Mouse (Mus musculus): ENCODE measurements around the gene Ambra1. TPM values are rescaled to one million over a fixed set of nuclear protein-coding genes. Genes with fewer than 3 reads are reported as not detected.

Gene Ambra1
- polyA plus RNA-seq, 1 experiment = 14.3 TPM

DNA sequence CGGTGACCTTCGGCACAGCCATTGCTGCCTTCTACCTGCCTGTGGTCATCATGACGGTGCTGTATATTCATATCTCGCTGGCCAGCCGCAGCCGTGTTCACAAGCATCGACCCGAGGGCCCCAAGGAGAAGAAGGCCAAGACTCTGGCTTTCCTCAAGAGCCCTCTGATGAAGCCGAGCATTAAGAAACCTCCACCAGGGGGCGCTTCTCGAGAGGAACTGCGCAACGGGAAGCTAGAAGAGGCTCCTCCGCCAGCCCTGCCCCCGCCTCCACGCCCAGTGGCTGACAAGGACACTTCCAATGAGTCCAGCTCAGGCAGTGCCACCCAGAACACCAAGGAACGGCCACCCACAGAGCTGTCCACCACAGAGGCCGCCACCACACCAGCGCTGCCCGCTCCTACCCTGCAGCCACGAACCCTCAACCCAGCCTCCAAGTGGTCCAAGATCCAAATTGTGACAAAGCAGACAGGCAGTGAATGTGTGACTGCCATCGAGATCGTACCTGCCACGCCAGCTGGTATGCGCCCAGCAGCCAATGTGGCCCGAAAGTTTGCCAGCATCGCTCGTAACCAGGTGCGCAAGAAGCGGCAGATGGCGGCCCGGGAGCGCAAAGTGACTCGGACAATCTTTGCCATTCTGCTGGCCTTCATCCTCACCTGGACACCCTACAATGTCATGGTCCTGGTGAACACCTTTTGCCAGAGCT is 198.0 kb downstream of the Ambra1 start:
- no peak overlapping the region for H3K4me3 ChIP-seq (ENCODE audit: insufficient read depth, poor library complexity, severe bottlenecking)
- H3K36me3 ChIP-seq (ENCODE audit: control insufficient read depth, insufficient read depth) = peaks cover 1% of the 10 kb centered on the region

DNA sequence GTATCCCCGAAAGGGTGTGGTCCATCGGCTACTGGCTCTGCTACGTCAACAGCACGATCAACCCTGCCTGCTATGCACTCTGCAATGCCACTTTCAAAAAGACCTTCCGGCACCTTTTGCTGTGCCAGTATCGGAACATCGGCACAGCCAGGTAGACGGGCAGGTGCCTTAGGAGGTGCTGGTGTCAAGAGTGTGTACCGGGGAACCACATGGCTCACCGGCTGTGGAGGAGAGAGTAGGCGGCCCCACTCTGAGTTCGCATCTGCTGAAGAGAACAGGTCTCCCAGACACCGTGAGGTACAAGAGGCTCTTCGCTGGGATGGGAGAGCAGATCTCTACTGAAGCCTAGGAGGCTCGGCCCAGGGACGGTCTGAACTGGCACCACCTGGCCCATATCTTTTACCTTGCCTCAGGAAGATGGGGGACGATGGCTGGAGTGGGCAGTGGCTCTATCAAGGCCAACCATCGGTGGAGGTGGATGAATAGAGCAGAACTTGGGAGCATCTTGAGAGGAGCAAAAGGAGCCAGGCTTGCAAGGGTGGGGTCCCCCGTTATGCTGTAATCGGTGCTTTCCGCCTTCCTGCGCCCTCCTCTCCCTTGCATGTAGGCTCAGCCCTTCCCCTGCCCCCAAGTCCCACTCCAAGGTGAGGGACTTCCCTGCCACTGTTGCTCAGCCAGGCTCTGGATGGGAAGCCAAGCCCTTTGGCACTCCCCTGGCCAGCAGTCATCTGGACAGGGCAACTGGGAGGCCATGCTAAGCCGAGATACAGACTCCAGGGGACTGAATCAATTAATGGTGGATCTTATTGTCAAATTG is 198.8 kb downstream of the Ambra1 start:
- H3K4me3 ChIP-seq (ENCODE audit: insufficient read depth, poor library complexity, severe bottlenecking) = no peak overlapping the region

More for the DNA sequence above, 198.0 kb downstream of the Ambra1 start:
- Histone ChIP-seq H3K79me2 (ENCODE audit: control insufficient read depth, insufficient read depth) (no peaks in the 10 kb centered on the region), H3K27me3 (ENCODE audit: control insufficient read depth, insufficient read depth, insufficient read length) (peaks cover 8% of the 10 kb centered on the region), H3K79me3 (ENCODE audit: low read depth) (no peaks in the 10 kb centered on the region), H3ac (ENCODE audit: control insufficient read depth, insufficient read length, low read depth) (no peak overlapping the region)
- TF ChIP-seq MYOD1 (IDR thresholded peaks at IDR 0.05; ENCODE audit: control insufficient read depth, insufficient read length, low read depth) (no peak), FOSL1 (IDR thresholded peaks at IDR 0.05; ENCODE audit: insufficient read depth, low read length, poor library complexity, severe bottlenecking) (no peak), MAX (IDR thresholded peaks at IDR 0.05) (no peak), MYOG (IDR thresholded peaks at IDR 0.05; ENCODE audit: control insufficient read depth, extremely low read depth, insufficient read length) (no peak), CTCF (IDR thresholded peaks at IDR 0.05; ENCODE audit: control insufficient read depth, insufficient read depth, insufficient read length) (no peak), CEBPB (IDR thresholded peaks at IDR 0.05; ENCODE audit: low read depth) (no peak), USF1 (IDR thresholded peaks at IDR 0.05; ENCODE audit: low read depth) (no peak)

DNA sequence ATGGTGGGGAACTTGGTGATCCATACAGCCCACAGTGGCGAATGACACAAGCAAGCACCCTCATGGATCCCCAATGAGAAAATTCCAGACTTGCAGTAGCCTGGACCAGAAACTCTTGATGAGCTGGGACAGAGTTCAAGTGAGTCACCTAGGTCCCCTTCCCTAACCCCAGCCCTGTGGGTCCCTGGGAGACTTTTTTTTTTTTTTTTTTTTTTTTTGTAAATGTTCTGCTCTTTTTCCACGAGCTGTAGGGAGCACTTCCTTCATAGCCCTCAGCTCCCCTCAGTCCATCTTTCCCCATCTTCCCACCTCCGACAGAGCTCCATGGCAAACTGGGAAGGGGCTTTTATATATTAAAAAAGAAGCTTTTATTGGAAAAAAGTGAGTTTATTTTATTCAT is 199.5 kb downstream of the Ambra1 start:
- Histone ChIP-seq H3K79me2 (ENCODE audit: control insufficient read depth, insufficient read depth) (no peaks in the 10 kb centered on the region), H3K4me3 (ENCODE audit: insufficient read depth, poor library complexity, severe bottlenecking) (no peak overlapping the region), H3ac (ENCODE audit: control insufficient read depth, insufficient read length, low read depth) (no peak overlapping the region), H3K27me3 (ENCODE audit: control insufficient read depth, insufficient read depth, insufficient read length) (no peaks in the 10 kb centered on the region), H3K36me3 (ENCODE audit: control insufficient read depth, insufficient read depth) (peaks cover 14% of the 10 kb centered on the region), H3K79me3 (ENCODE audit: low read depth) (no peaks in the 10 kb centered on the region)
- TF ChIP-seq MYOD1 (IDR thresholded peaks at IDR 0.05; ENCODE audit: control insufficient read depth, insufficient read length, low read depth) (no peak), CTCF (IDR thresholded peaks at IDR 0.05; ENCODE audit: control insufficient read depth, insufficient read depth, insufficient read length) (no peak), FOSL1 (IDR thresholded peaks at IDR 0.05; ENCODE audit: insufficient read depth, low read length, poor library complexity, severe bottlenecking) (no peak), CEBPB (IDR thresholded peaks at IDR 0.05; ENCODE audit: low read depth) (no peak), MAX (IDR thresholded peaks at IDR 0.05) (no peak), USF1 (IDR thresholded peaks at IDR 0.05; ENCODE audit: low read depth) (no peak), MYOG (IDR thresholded peaks at IDR 0.05; ENCODE audit: control insufficient read depth, extremely low read depth, insufficient read length) (no peak)

More for the DNA sequence above, 198.8 kb downstream of the Ambra1 start:
- TF ChIP-seq MYOG (IDR thresholded peaks at IDR 0.05; ENCODE audit: control insufficient read depth, extremely low read depth, insufficient read length) (no peak), USF1 (IDR thresholded peaks at IDR 0.05; ENCODE audit: low read depth) (no peak), CEBPB (IDR thresholded peaks at IDR 0.05; ENCODE audit: low read depth) (no peak), MYOD1 (IDR thresholded peaks at IDR 0.05; ENCODE audit: control insufficient read depth, insufficient read length, low read depth) (no peak), MAX (IDR thresholded peaks at IDR 0.05) (no peak), FOSL1 (IDR thresholded peaks at IDR 0.05; ENCODE audit: insufficient read depth, low read length, poor library complexity, severe bottlenecking) (no peak)
- H3K79me2 ChIP-seq (ENCODE audit: control insufficient read depth, insufficient read depth) = no peaks in the 10 kb centered on the region
- H3K36me3 ChIP-seq (ENCODE audit: control insufficient read depth, insufficient read depth) = peaks cover 9% of the 10 kb centered on the region
- peaks cover under 1% of the 10 kb centered on the region for H3K27me3 ChIP-seq (ENCODE audit: control insufficient read depth, insufficient read depth, insufficient read length)
- no peaks in the 10 kb centered on the region for H3K79me3 ChIP-seq (ENCODE audit: low read depth)
- no peak overlapping the region for H3ac ChIP-seq (ENCODE audit: control insufficient read depth, insufficient read length, low read depth)

DNA sequence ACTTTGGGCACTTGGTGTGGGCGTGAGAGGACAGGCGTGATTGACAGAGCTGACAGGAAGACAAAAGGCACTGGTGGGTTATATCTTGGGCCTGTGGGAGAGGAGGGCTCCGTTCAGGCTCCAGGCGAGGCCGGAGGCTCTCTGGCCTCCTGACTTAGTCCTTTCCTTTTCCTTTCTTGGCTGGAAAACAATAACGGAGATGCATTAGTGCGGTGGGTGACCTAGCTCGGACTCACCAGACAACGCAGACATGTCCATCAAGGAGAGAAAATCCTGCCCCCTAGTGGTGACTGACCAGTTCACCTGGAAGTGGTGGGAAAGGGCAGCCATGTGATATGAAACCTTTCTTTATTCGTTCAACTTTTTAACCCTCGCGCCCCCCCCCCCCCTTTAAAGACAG is 200.0 kb downstream of the Ambra1 start:
- H3K4me3 ChIP-seq (ENCODE audit: insufficient read depth, poor library complexity, severe bottlenecking) = no peak overlapping the region
- TF ChIP-seq USF1 (IDR thresholded peaks at IDR 0.05; ENCODE audit: low read depth) (no peak), MYOG (IDR thresholded peaks at IDR 0.05; ENCODE audit: control insufficient read depth, extremely low read depth, insufficient read length) (no peak), CTCF (IDR thresholded peaks at IDR 0.05; ENCODE audit: control insufficient read depth, insufficient read depth, insufficient read length) (peak; percentile 53)
- H3K79me2 ChIP-seq (ENCODE audit: control insufficient read depth, insufficient read depth) = no peaks in the 10 kb centered on the region
- H3K79me3 ChIP-seq (ENCODE audit: low read depth) = no peaks in the 10 kb centered on the region
- no peak overlapping the region for H3ac ChIP-seq (ENCODE audit: control insufficient read depth, insufficient read length, low read depth)
- H3K36me3 ChIP-seq (ENCODE audit: control insufficient read depth, insufficient read depth) = peaks cover 18% of the 10 kb centered on the region
- H3K27me3 ChIP-seq (ENCODE audit: control insufficient read depth, insufficient read depth, insufficient read length) = no peaks in the 10 kb centered on the region

DNA sequence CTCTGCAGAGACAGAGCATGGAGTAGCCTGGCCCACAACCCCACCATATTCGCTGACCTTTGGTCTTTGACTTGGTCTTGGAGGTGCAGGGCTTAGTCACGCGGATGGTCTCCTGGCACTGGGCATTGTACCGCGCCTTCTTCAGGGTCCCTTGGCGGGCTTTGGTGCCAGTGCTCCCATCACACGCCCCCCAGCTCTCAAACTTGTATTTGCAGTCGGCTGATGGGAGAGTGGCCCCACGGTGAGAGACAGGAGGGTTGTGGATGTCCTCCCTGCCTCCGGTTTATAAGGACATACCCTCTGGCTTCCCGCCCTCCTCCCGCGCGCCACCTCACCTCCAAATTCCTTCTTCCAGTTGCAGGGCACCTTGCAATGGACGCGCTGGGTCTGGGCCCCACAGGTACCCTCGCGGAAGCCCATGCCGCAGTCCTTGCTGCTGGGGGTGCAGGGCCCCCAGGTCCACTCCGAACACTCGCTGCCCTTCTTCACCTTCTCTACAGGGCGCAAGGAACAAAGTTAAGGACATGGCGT is 200.9 kb downstream of the Ambra1 start:
- Histone ChIP-seq H3K36me3 (ENCODE audit: control insufficient read depth, insufficient read depth) (peaks cover 20% of the 10 kb centered on the region), H3K79me3 (ENCODE audit: low read depth) (no peaks in the 10 kb centered on the region), H3K27me3 (ENCODE audit: control insufficient read depth, insufficient read depth, insufficient read length) (no peaks in the 10 kb centered on the region), H3ac (ENCODE audit: control insufficient read depth, insufficient read length, low read depth) (no peak overlapping the region), H3K4me3 (ENCODE audit: insufficient read depth, poor library complexity, severe bottlenecking) (no peak overlapping the region), H3K79me2 (ENCODE audit: control insufficient read depth, insufficient read depth) (no peaks in the 10 kb centered on the region)
- TF ChIP-seq MYOD1 (IDR thresholded peaks at IDR 0.05; ENCODE audit: control insufficient read depth, insufficient read length, low read depth) (no peak), MAX (IDR thresholded peaks at IDR 0.05) (no peak), MYOG (IDR thresholded peaks at IDR 0.05; ENCODE audit: control insufficient read depth, extremely low read depth, insufficient read length) (no peak), CTCF (IDR thresholded peaks at IDR 0.05; ENCODE audit: control insufficient read depth, insufficient read depth, insufficient read length) (no peak), FOSL1 (IDR thresholded peaks at IDR 0.05; ENCODE audit: insufficient read depth, low read length, poor library complexity, severe bottlenecking) (no peak), USF1 (IDR thresholded peaks at IDR 0.05; ENCODE audit: low read depth) (no peak), CEBPB (IDR thresholded peaks at IDR 0.05; ENCODE audit: low read depth) (no peak)

Measured in C2C12 (cell line).